Mouse (Mus musculus) neural tube, embryonic 11.5 days (tissue): ENCODE data around the gene Frat1. TPM values are rescaled to one million over a fixed set of nuclear protein-coding genes. Genes with fewer than 3 reads are reported as not detected.

Experiments used
- ATAC-seq: fragments of 200-750 bp; cut with Nextera tagmentation; 2 replicates; pipeline ENCODE4 v1.8.0; 2017; ENCODE audit warnings: moderate number of reproducible peaks, mild to moderate bottlenecking, moderate TSS enrichment, moderate library complexity; ENCODE audit not compliant: insufficient read depth, low FRiP score, low TSS enrichment
- DNase-seq: peaks from one replicate; pipeline ENCODE4 v3.0.0-alpha.2; 2015; ENCODE audit warnings: low spot score
- H3K27ac ChIP-seq: fragments of 300-500 bp; sonication (generic); 2 replicates; pipeline ENCODE4 v1.5.1; 2014; ENCODE audit warnings: low read depth, mild to moderate bottlenecking, low read length
- H3K27me3 ChIP-seq: fragments of 300-500 bp; sonication (generic); 2 replicates; pipeline ENCODE4 v1.6.1; 2014; ENCODE audit warnings: mild to moderate bottlenecking, low read length, mixed read lengths; ENCODE audit not compliant: control insufficient read depth, insufficient read depth
- H3K36me3 ChIP-seq: fragments of 300-500 bp; sonication (generic); 2 replicates; pipeline ENCODE4 v1.6.1; 2014; ENCODE audit warnings: mild to moderate bottlenecking, low read length, moderate library complexity, mixed read lengths; ENCODE audit not compliant: control insufficient read depth, insufficient read depth
- H3K4me1 ChIP-seq: fragments of 300-500 bp; sonication (generic); 2 replicates; pipeline ENCODE4 v1.6.1; 2014; ENCODE audit warnings: low read length, mixed read lengths; ENCODE audit not compliant: control insufficient read depth, insufficient read depth
- H3K4me2 ChIP-seq: fragments of 300-500 bp; sonication (generic); 2 replicates; pipeline ENCODE4 v1.6.1; 2014; ENCODE audit warnings: low read depth, mild to moderate bottlenecking, moderate library complexity
- H3K4me3 ChIP-seq: fragments of 300-500 bp; sonication (generic); 2 replicates; pipeline ENCODE4 v1.5.1; 2014; ENCODE audit warnings: low read depth, low read length
- H3K9ac ChIP-seq: fragments of 300-500 bp; sonication (generic); 2 replicates; pipeline ENCODE4 v1.6.1; 2014; ENCODE audit warnings: mild to moderate bottlenecking, low read length
- H3K9me3 ChIP-seq: fragments of 300-500 bp; sonication (generic); 2 replicates; pipeline ENCODE4 v1.6.1; 2016; ENCODE audit warnings: low read length; ENCODE audit not compliant: control insufficient read depth
- WGBS: fragments of 180-500 bp; shearing (Covaris S2); extraction: QIAGEN DNeasy Blood & Tissue Kit; methylation state at CpG from one replicate; pipeline ENCODE4 v1.1.7; 2014; 5-methylcytosine and 5-hydroxymethylcytosine counted together
- polyA plus RNA-seq: library from polyadenylated mRNA; unstranded; fragments of >200 nt; fragmentation: Nextera tagmentation; extraction: Ambion mirVana; gene quantifications from 2 replicates; pipeline ENCODE4 v1.2.1, GENCODE M21; 2014

Gene Frat1
- polyA plus RNA-seq, result 8.6 and 8.9 TPM in 2 replicates

- H3K4me3 ChIP-seq, result peak within 1 kb of the TSS; percentile 71
- peak within 1 kb of the TSS; percentile 76 for H3K27ac ChIP-seq
Measured at GRCm38 (mm10) chr19:41829381-41830105, at the start of gene Frat1. Gene Frat1, plus strand, starts transcription at chr19:41829970.

GRCm38 (mm10) chr19:41786896-41787295 is 42.9 kb upstream of the Frat1 start:
- Histone ChIP-seq H3K9me3 (no peaks in the 10 kb centered on the region), H3K4me3 (no peak overlapping the region), H3K36me3 (0 out of 2 replicates have a peak, but pooled peaks cover 2% of the 10 kb centered on the region), H3K9ac (no peak overlapping the region), H3K4me2 (no peak overlapping the region), H3K27me3 (no peaks in the 10 kb centered on the region), H3K27ac (no peak overlapping the region), H3K4me1 (no peaks in the 10 kb centered on the region)
- ATAC-seq (no peak), DNase-seq (no peak)
- WGBS, result 89% methylated on average over 1 of the region's 1 CpGs

More at GRCm38 (mm10) chr19:41829381-41830105, at the start of gene Frat1:
- Histone ChIP-seq H3K4me1 (peaks cover 10% of the 10 kb centered on the region; the same call in 1 of the 2 replicates), H3K27me3 (peaks cover 8% of the 10 kb centered on the region; the same call in 1 of the 2 replicates), H3K36me3 (no peaks in the 10 kb centered on the region), H3K9ac (peak within 1 kb of the TSS; percentile 74), H3K4me2 (peak within 1 kb of the TSS; percentile 97), H3K9me3 (no peaks in the 10 kb centered on the region)
- WGBS, result under 1% methylated on average over 33 of the region's 39 CpGs
- DNase-seq, result peak; percentile 93
- peak; percentile 97 for ATAC-seq

- Histone ChIP-seq H3K9ac (no peak overlapping the region), H3K27ac (no peak overlapping the region), H3K4me3 (no peak overlapping the region), H3K4me1 (no peaks in the 10 kb centered on the region), H3K9me3 (no peaks in the 10 kb centered on the region), H3K4me2 (no peak overlapping the region), H3K36me3 (0 out of 2 replicates have a peak, but pooled peaks cover 2% of the 10 kb centered on the region), H3K27me3 (no peaks in the 10 kb centered on the region)
- ATAC-seq, result no peak
- DNase-seq, result no peak
- WGBS, result 65% methylated on average over 10 of the region's 10 CpGs
Measured at GRCm38 (mm10) chr19:41789110-41789961, 40.4 kb upstream of the Frat1 start.

- no peak overlapping the region for H3K27ac ChIP-seq
- no peak overlapping the region for H3K4me2 ChIP-seq
- WGBS, result 94% methylated on average over 2 of the region's 2 CpGs
- H3K9me3 ChIP-seq, result no peaks in the 10 kb centered on the region
- no peak overlapping the region for H3K9ac ChIP-seq
- no peaks in the 10 kb centered on the region for H3K36me3 ChIP-seq
- H3K4me1 ChIP-seq, result no peaks in the 10 kb centered on the region
- DNase-seq, result no peak
- no peak overlapping the region for H3K4me3 ChIP-seq
- H3K27me3 ChIP-seq, result no peaks in the 10 kb centered on the region
- ATAC-seq, result no peak
Measured at GRCm38 (mm10) chr19:41791384-41791783, 38.4 kb upstream of the Frat1 start.

GRCm38 (mm10) chr19:41792934-41793486 is 36.8 kb upstream of the Frat1 start:
- no peak overlapping the region for H3K9ac ChIP-seq
- no peak overlapping the region for H3K4me3 ChIP-seq
- no peak for DNase-seq
- no peaks in the 10 kb centered on the region for H3K36me3 ChIP-seq
- no peak for ATAC-seq
- H3K27me3 ChIP-seq, result no peaks in the 10 kb centered on the region
- no peak overlapping the region for H3K27ac ChIP-seq
- no peak overlapping the region for H3K4me2 ChIP-seq
- H3K4me1 ChIP-seq, result no peaks in the 10 kb centered on the region
- WGBS, result 83% methylated on average over 1 of the region's 1 CpGs
- no peaks in the 10 kb centered on the region for H3K9me3 ChIP-seq

GRCm38 (mm10) chr19:41794017-41794416 is 35.8 kb upstream of the Frat1 start:
- Histone ChIP-seq H3K9me3 (no peaks in the 10 kb centered on the region), H3K27me3 (no peaks in the 10 kb centered on the region), H3K4me1 (no peaks in the 10 kb centered on the region), H3K9ac (no peak overlapping the region), H3K4me2 (no peak overlapping the region), H3K27ac (no peak overlapping the region), H3K4me3 (no peak overlapping the region), H3K36me3 (no peaks in the 10 kb centered on the region)
- ATAC-seq (no peak), DNase-seq (no peak)

- H3K27ac ChIP-seq, result no peak overlapping the region
- H3K9ac ChIP-seq, result no peak overlapping the region
- no peak overlapping the region for H3K4me3 ChIP-seq
- ATAC-seq (no peak), DNase-seq (no peak)
- H3K9me3 ChIP-seq, result no peaks in the 10 kb centered on the region
- H3K4me1 ChIP-seq, result peaks cover 1% of the 10 kb centered on the region; the same call in 1 of the 2 replicates
- no peaks in the 10 kb centered on the region for H3K27me3 ChIP-seq
- no peaks in the 10 kb centered on the region for H3K36me3 ChIP-seq
- WGBS, result 87% methylated on average over 6 of the region's 6 CpGs
- H3K4me2 ChIP-seq, result no peak overlapping the region
Measured at GRCm38 (mm10) chr19:41794901-41795300, 34.9 kb upstream of the Frat1 start.

- Histone ChIP-seq H3K4me1 (peaks cover 10% of the 10 kb centered on the region; the same call in 1 of the 2 replicates), H3K36me3 (no peaks in the 10 kb centered on the region), H3K9me3 (no peaks in the 10 kb centered on the region), H3K27ac (no peak overlapping the region), H3K9ac (no peak overlapping the region), H3K4me3 (no peak overlapping the region), H3K4me2 (no peak overlapping the region), H3K27me3 (no peaks in the 10 kb centered on the region)
- DNase-seq, result no peak
- ATAC-seq, result no peak
- 80% methylated on average over 3 of the region's 3 CpGs for WGBS
Measured at GRCm38 (mm10) chr19:41796148-41796760, 33.5 kb upstream of the Frat1 start.
